Mouse (Mus musculus) CD8-positive naive resting alpha-beta T cell, adult 57 days (primary cell): ENCODE data around the gene Foxg1. TPM values are rescaled to one million over a fixed set of nuclear protein-coding genes. Genes with fewer than 3 reads are reported as not detected.

Experiments
- total RNA-seq: library from RNA; stranded (reverse); gene quantifications from one replicate; pipeline ENCODE4 v1.2.4, GENCODE M21; 2023

Gene Foxg1
- not detected for total RNA-seq

GRCm38 (mm10) chr12:49382565-49383520, at the start of gene Foxg1:
Foxg1 (plus strand) TSS chr12:49382660.

GRCm38 (mm10) chr12:49384876-49385630, 2.6 kb downstream of the Foxg1 start, which contains the start of gene Gm43517:
Gm43517 (plus strand) TSS chr12:49385174.

Other genes with a start within 250 kb of the Foxg1 start
- not detected for gene Gm43517, start 2.5 kb downstream of the Foxg1 start, total RNA-seq